Mouse (Mus musculus): Measurements from ENCODE around the gene Letmd1.
A peak's percentile ranks its signal among the peaks of the same experiment; 100 is the strongest.
"Not testable (repeated sequence)": the region's sequence is repeated elsewhere in the genome, so short reads cannot be mapped to it uniquely, and the experiment has no call there.

Gene Letmd1

DNA sequence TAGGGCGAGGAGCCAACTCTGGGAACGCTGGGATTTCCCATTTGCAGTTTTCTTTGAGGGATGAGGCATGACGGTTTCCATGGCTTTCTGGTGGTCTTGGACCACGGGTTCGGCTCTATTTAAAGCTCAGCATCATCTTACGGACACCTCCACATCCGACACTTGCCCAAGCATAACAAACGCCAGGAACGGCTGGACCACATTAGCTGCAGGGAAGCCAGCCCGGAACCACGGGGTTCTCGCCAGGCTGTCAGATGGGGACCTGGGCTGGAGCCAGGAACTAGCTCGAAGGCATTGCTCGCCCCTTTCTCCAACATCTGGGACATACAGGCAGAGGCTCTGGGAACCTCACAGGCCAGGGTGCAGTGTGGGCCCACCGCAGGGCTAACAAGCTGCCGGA lies 17.6 kb upstream of the Letmd1 start:
- no peak for DNase-seq (ENCODE audit: low read depth, low spot score)

DNA sequence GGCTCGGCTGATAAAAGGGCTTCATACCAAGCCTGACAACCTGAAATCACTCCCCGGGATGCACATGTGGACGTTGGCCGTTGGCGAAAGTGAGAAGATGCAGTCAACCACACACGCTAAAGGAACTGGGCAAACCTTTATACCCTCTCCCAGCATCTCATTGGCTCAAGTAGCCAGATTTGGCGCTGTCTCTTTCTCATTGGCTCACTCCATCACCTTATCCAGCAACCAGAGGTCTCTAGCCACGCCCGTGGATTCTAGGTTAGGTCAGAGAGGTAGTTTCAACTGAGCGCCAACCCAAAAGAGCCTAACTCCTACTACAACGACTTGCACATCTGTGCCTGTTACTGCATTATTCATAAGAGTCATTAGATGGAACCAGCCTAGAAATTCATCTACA lies 16.3 kb upstream of the Letmd1 start:
- no peak for DNase-seq (ENCODE audit: low read depth, low spot score)

- DNase-seq (ENCODE audit: low read depth, low spot score): no peak
Observed at GRCm38 (mm10) chr15:100456356-100456991, 12.3 kb upstream of the Letmd1 start.

DNA sequence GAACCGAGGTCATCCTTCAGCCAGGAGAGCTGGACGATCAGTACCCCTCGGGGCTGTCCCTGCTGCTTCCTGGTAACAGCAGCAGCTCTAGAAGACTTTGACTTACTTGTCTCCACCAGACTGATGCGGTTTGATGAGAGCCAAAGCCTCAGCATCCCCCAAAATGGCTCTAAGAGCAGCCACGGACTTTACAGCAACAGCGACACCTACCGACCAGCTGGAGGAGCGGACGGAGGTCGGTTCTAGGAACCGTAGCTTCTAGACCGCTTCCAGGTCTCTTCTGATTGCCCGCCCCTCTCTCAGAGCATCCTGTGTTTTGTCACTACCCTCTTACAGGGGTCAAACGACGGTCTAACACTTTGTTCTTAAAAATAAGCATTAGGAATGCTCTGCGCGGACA lies 11.5 kb upstream of the Letmd1 start:
- peak; percentile 83 for DNase-seq (ENCODE audit: low read depth, low spot score)

GRCm38 (mm10) chr15:100458055-100458454 lies 10.8 kb upstream of the Letmd1 start:
- peak; percentile 84 for DNase-seq (ENCODE audit: low read depth, low spot score)

GRCm38 (mm10) chr15:100460942-100461341 lies 7.9 kb upstream of the Letmd1 start:
- peak; percentile 82 for DNase-seq (ENCODE audit: low read depth, low spot score)

GRCm38 (mm10) chr15:100461646-100462045 lies 7.2 kb upstream of the Letmd1 start:
- no peak for DNase-seq (ENCODE audit: low read depth, low spot score)

DNA sequence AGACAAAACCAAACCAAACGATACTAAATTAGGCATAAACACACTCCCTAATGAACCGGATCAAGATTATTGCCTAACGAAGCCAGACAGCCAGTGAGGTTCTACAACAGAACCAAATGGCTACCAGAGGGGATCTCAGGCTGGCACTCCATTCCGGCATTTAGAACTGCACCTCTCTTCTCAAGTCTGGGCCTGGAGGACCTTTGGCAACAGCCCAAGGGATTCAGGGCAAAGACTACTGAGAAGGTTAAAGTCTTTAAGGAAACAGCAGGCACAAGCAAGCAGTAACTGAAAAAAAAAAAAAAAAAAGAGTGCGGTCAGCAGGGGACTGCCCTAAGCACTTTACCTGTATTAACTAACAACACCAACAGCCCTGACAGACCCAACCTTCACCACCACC lies 6.7 kb upstream of the Letmd1 start:
- DNase-seq (ENCODE audit: low read depth, low spot score): no peak

- peak; percentile 76 for DNase-seq (ENCODE audit: low read depth, low spot score)
Observed at GRCm38 (mm10) chr15:100463712-100464111, 5.1 kb upstream of the Letmd1 start.

DNA sequence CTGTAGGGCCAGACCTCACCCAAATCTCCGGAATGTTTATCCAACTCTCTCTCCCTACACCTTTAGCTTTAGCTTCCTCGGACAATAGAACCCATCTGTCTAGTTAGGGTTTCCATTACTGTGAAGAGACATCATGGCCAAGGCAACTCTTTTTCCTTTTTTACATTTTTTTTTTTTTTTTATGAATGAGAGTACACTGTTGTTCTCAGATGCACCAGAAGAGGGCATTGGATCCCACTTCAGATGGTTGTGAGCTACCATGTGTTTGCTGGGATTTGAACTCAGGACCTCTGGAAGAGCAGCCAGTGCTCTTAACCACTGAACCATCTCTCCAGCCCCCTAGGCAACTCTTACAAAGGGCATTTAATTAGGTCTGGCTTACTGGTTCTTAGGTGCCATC lies 3.4 kb upstream of the Letmd1 start:
- DNase-seq (ENCODE audit: low read depth, low spot score): peak; percentile 36

DNA sequence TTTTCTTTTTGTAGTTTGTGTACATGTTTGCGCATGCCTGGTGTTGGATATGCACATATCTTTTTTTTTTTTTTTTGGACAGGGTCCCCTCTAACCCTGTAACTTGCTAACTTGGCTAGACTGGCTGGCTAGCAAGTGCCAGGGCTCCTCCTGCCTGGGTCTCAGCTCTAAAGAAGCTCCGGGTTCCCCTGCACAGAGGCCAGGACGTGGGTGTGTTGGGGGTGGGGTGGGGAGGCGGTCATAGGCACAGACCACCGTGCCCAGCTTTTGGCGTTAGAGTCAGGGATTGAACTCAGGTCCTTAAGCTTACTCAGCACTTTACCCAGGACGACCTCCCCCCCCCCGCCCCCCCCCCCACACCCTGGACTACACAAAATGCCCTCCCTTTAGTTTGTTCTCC lies 1.1 kb upstream of the Letmd1 start:
- DNase-seq (ENCODE audit: low read depth, low spot score): no peak

DNA sequence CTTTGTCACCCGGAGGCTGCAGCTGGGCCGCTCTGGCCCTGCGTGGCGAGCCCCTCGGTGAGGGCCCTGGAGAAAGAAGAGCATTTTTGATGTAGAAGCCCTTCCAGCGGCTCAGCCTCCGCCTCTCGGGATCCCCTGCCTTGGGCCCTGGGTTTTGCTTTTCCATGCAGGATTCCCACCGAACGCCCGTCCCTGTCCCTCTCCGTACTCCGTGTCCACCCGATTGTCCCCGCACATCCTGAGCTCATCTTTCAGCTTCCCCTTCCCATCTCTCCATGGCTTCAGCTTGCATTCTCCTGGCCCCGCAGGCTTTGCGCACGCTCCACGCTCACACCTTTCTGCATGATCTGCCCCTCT lies 344 bp downstream of the Letmd1 start:
- DNase-seq (ENCODE audit: low read depth, low spot score): no peak

GRCm38 (mm10) chr15:100470037-100470436 lies 1.2 kb downstream of the Letmd1 start:
- DNase-seq (ENCODE audit: low read depth, low spot score): no peak

- no peak for DNase-seq (ENCODE audit: low read depth, low spot score)
Observed at GRCm38 (mm10) chr15:100473926-100474503, 5.2 kb downstream of the Letmd1 start.

DNA sequence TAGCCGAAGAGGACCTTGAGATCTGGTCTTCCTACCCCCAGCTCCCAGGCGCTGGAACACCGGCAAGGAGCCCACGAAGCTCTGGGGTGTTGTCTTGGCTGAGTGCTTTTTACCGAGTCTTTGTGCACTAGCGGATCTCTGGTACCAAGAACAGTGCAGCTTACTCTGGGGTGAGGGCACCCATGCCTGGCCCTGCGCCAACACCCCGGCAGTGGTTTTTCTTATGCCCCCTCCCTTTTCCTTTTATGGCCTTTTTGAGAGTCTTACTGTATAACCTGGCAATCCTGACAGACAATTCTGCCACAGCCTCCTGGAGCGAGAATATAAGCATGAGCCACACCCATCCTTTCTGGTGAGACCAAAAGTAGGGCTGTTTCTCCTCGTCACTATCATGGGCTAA lies 9.5 kb downstream of the Letmd1 start:
- peak; percentile 64 for DNase-seq (ENCODE audit: low read depth, low spot score)

DNA sequence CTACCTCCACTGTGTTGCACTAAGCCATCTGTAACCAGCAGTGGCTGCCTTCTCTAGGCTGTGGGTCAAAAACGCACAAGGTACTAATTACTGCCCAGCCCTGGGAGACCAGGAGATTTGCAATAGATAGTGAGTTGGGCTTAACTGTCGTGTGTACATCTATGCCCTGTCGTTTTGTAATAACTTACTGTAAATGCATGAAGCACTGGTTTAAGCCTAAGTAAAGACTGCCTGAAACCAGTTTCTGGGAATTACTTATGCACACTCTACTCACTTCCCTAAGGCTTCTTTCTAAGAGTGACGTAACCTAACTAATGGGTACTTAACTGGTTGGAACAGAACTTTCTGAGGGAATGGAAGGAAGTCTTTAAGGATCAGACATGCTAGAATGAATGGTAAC lies 10.1 kb downstream of the Letmd1 start:
- no peak for DNase-seq (ENCODE audit: low read depth, low spot score)

- no peak for DNase-seq (ENCODE audit: low read depth, low spot score)
Observed at GRCm38 (mm10) chr15:100485576-100485975, 16.8 kb downstream of the Letmd1 start.

GRCm38 (mm10) chr15:100486450-100486849 lies 17.6 kb downstream of the Letmd1 start:
- DNase-seq (ENCODE audit: low read depth, low spot score): no peak

GRCm38 (mm10) chr15:100487050-100487449 lies 18.2 kb downstream of the Letmd1 start:
- DNase-seq (ENCODE audit: low read depth, low spot score): no peak

DNA sequence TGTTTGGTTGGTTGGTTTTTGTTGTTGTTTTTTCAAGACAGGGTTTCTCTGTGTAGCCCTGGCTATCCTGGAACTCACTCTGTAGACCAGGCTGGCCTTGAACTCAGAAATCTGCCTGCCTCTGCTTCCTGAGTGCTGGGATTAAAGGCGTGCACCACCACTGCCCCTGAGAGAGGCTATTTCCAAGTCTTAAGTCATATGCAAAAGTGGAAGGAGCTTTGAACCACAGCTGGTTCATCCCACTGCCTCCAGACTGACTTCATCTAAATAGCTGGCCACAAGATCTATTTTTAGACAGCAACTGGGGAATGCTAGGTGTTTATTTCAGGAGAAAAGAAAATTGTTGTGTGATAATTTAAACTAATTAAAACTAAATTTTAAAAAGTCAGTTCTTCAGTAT lies 19.5 kb downstream of the Letmd1 start:
- DNase-seq (ENCODE audit: low read depth, low spot score): not testable (repeated sequence)

GRCm38 (mm10) chr15:100489263-100489662 lies 20.4 kb downstream of the Letmd1 start:
- DNase-seq (ENCODE audit: low read depth, low spot score): no peak

- no peak for DNase-seq (ENCODE audit: low read depth, low spot score)
Observed at GRCm38 (mm10) chr15:100491966-100492365, 23.1 kb downstream of the Letmd1 start.

DNA sequence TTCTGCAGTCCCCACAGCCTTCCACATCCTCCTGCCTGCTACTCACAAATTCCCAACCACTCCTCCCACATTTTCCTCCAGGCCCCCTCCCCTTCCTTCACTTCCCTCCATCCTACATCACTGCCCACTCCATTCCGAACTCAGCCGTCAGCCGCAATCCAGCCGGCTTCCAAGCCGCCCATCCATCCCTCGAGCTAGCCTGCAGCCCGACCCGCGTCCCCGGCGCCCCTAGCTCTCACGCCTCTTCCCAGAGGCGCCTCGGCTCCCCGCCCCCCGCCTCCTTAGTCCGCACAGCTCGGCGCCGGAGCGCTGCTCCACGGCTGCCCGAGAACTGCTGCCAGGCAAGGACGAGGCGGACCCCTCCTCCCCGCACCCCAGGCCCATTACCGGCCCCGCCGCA lies 25.8 kb downstream of the Letmd1 start:
- DNase-seq (ENCODE audit: low read depth, low spot score): no peak

DNA sequence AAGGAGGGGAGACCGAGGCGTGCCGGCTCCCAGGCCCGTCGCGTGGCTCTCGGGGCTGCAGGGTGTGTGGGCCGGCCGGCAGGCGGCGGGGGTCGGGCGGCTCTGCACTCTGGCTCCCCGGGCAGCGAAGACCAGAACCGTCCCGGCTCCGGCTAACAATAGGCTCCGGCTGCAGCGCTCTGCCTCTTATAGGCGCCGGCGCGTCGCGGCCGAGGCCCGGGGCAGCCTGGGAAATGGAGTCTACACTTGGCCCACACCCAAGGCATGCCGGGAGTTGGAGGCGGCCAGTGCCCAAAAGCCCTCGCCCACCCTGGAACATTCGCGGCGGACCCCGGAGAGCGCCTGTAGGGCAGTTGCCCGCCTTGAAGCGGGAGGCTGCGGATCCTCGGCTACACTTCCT lies 26.3 kb downstream of the Letmd1 start, which contains the start of gene Csrnp2:
Gene Csrnp2 (minus strand): TSS at position 387 of the 400 bp plus-strand sequence.
- peak; percentile 88 for DNase-seq (ENCODE audit: low read depth, low spot score)

All from CD4-positive helper T cell, adult 2 months (primary cell).